Mouse (Mus musculus) MEL-GATA-1-ER (cell line): ENCODE results near the gene Arhgap4.
A peak's percentile ranks its signal among the peaks of the same experiment; 100 is the strongest.

Experiments
- DNase-seq: peaks from one replicate; pipeline ENCODE4 v3.0.0-alpha.2; 2012; ENCODE audit warnings: low read depth; ENCODE audit errors: extremely low read depth

Arhgap4 gene

GRCm38 (mm10) chrX:73914827-73915703, 6.6 kb downstream of the Arhgap4 start:
- DNase-seq: peak; percentile 100

GRCm38 (mm10) chrX:73911588-73911987, 10.1 kb downstream of the Arhgap4 start:
- peak; percentile 88 for DNase-seq

GRCm38 (mm10) chrX:73911156-73911555, 10.5 kb downstream of the Arhgap4 start:
- DNase-seq: no peak

- peak; percentile 50 for DNase-seq
These were observed 11.2 kb downstream of the Arhgap4 start for GRCm38 (mm10) chrX:73910451-73910850.

GRCm38 (mm10) chrX:73910049-73910448, 11.6 kb downstream of the Arhgap4 start:
- peak; percentile 31 for DNase-seq

- no peak for DNase-seq
These were observed 23.7 kb downstream of the Arhgap4 start for GRCm38 (mm10) chrX:73897959-73898358.

- no peak for DNase-seq
These were observed 26.0 kb downstream of the Arhgap4 start, which contains the start of gene L1cam for GRCm38 (mm10) chrX:73895719-73896118. L1cam (minus strand) TSS chrX:73896105.

- no peak for DNase-seq
These were observed 28.8 kb downstream of the Arhgap4 start for GRCm38 (mm10) chrX:73892833-73893232.

- DNase-seq: no peak
These were observed 30.0 kb downstream of the Arhgap4 start, which contains the start of gene Avpr2 for GRCm38 (mm10) chrX:73891551-73892152. Avpr2 (plus strand) TSS chrX:73892102.

GRCm38 (mm10) chrX:73881463-73881862, 40.2 kb downstream of the Arhgap4 start:
- DNase-seq: no peak

- no peak for DNase-seq
These were observed 40.6 kb downstream of the Arhgap4 start for GRCm38 (mm10) chrX:73881036-73881427.

GRCm38 (mm10) chrX:73880194-73881035, 41.3 kb downstream of the Arhgap4 start:
- no peak for DNase-seq

GRCm38 (mm10) chrX:73877014-73877413, 44.7 kb downstream of the Arhgap4 start:
- peak; percentile 71 for DNase-seq

- no peak for DNase-seq
These were observed 45.8 kb downstream of the Arhgap4 start for GRCm38 (mm10) chrX:73875881-73876280.

- DNase-seq: no peak
These were observed 49.7 kb downstream of the Arhgap4 start for GRCm38 (mm10) chrX:73871956-73872355.

- no peak for DNase-seq
These were observed 50.2 kb downstream of the Arhgap4 start for GRCm38 (mm10) chrX:73871474-73871873.

- peak; percentile 17 for DNase-seq
These were observed 52.3 kb downstream of the Arhgap4 start for GRCm38 (mm10) chrX:73869334-73869733.

GRCm38 (mm10) chrX:73867852-73868251, 53.8 kb downstream of the Arhgap4 start:
- no peak for DNase-seq

- no peak for DNase-seq
These were observed 54.4 kb downstream of the Arhgap4 start for GRCm38 (mm10) chrX:73867256-73867655.

- DNase-seq: no peak
These were observed 57.0 kb downstream of the Arhgap4 start for GRCm38 (mm10) chrX:73864692-73865091.

GRCm38 (mm10) chrX:73855087-73855408, 66.6 kb downstream of the Arhgap4 start:
- no peak for DNase-seq
